Mouse (Mus musculus) leukemia stem cell, adult 10-12 weeks (primary cell): ENCODE results near the gene Gpn1. TPM values are rescaled to one million over a fixed set of nuclear protein-coding genes. Genes with fewer than 3 reads are reported as not detected.

Source experiments
- polyA plus RNA-seq: library from polyadenylated mRNA; stranded (reverse); fragments of >175 nt; gene quantifications from 2 replicates; pipeline ENCODE4 v1.2.3, GENCODE M21; 2012; ENCODE audit warnings: low replicate concordance

Gpn1 gene
- 13.8 and 19.9 TPM in 2 replicates for polyA plus RNA-seq

DNA sequence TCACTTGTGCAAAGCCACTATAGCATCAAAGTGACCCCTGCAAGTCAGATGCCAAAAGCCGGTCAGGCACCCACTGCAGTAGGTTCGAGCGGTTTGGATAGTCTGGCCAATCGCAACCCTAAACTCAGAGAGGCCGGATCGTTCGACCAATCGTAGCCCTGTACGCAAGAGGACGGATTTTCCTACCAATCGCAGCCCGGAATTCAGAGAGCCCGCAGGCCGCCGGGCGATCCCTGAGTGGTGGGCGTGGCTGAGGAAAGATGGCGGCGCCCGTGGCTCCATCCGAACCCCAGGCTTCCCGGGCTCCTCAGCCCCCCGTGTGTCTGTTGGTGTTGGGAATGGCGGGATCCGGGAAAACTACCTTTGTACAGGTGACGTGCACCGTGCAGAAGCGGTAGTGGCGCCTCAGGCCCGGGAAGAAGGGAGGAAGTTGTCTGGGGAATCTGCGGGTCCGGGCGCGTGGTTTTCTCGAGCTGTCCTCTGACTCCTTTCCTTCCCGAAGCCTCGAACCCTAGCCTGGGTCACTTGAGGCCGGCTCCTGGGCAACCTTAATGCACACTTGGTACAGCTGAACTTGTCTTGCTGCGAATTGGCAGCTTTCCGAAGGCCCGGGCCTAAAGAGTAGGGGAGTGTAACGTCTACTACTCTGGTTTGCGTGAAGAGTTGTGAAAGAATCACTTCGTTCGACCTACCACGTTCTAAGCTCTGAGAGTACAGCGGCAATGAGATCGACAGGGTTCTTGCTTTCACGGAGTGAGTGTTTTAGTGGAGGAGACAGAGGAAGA, at the start of gene Gpn1:
Gene Gpn1 (plus strand): TSS at position 229 of the 785 bp plus-strand sequence.

DNA sequence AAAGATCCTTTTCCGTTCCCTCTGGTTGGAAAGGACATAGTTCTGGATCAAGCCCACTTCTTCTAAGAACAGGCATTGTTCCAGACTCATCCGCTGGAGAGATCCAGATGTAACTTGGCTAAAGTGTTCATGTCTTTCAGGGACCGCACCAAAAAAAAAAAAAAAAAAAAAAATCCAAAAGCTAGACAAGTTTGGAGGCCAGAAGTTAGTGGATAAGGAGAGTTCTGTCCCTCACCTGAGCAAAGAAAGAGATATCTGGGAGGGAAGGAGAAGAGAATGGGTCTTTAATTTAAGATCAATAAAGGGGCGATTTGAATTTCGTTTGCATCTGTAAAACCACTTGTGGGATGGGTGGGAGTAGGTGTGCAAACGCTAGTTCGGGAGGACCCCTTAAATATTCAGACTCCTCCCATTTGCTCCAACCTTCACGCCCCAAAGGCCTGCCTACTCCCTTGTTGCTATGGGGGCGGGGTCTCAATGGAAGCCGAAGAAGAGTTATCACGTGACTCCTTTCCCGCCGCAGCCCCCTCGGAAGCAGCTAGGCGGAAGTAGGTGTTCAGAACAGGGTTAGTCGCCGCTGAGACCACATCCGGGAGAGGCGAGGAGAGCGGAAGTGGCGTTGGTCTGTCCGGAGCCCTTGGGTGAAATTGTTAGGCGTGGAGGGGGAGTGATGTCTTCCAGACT, 42.5 kb upstream of the Gpn1 start, which contains the start of gene Zfp512:
Gene Zfp512 (plus strand): TSS at position 554 of the 684 bp plus-strand sequence.

DNA sequence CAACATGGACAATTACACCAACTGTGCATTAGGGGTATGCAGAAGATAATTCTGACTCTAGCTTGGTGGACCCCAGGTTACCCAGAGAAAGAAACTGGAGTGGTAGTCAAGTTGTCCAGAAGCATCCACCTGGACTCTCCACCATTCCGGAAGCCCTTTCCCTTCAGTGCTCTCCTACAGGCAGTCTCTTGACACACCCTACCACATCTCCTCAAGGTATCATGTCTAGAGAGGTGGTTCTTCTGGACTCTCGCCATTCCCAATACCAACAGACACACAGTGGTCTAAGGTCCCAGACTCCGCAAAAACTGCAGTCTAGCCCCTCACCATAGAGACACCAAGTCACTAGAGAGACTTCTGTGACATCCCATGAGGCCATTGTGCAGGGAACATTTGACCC, 9.1 kb upstream of the Gpn1 start, which contains the start of gene 4930548H24Rik:
Gene 4930548H24Rik (plus strand): TSS at position 301 of the 400 bp plus-strand sequence.

DNA sequence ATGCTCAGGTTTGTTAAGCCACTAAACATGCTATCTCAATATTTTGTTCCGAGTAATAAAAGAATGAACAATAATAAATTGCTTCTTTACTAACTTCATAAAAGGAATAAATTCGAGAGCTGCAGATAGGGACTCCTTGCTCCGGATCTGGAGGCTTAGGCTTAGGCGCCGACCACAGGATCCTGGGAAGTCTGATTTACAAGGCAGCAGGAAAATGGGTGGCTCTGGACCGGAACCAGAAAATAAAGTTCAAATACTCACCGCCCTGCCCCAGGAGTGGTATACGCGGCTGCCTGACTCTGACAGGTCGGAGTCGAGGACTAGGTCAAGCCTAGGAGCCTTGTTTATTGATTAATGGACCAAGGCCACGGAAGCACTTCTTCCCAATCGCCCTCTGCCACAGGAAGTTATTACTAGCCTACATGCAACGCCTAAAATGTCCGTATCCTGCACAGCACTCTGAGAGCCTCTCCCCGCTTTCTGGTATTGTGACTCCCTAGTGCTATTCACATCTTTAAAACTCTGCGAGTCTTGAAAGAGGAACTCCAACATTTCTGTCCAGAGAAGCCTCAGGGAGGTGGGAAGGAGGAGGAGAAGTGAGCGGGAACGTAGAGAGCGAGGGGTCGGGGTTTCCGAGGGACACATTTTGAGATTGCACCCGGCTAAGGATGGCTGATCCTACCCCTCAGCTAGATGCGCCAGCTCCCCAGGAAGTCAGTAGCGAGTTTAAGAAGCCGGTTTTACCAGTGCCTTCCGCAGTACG, 32.0 kb downstream of the Gpn1 start, which contains the start of gene Slc4a1ap:
Gene Slc4a1ap (plus strand): TSS at position 642 of the 763 bp plus-strand sequence.

DNA sequence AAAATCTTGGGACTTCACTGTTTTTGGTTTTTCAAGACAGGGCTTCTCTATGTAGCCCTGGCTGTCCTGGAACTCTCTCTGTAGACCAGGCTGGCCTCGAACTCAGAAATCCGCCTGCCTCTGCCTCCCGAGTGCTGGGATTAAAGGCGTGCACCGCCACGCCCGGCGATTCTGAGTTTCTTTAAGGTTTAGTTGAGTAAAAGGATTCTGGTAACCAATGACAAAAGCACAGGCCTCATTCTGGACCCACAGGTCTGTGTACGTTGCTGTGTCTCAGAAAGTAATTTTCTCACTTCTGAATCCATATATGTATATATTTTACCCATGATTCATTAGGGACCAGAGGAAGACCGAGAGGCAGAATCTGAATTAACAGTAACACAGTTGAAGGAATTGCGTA, 33.2 kb downstream of the Gpn1 start, which contains the start of gene Supt7l:
Gene Supt7l (minus strand): TSS at position 101 of the 400 bp plus-strand sequence.

Other genes with a start within 250 kb of the Gpn1 start
- gene Krtcap3, start 243.1 kb upstream of the Gpn1 start, polyA plus RNA-seq = 3.8 and 11.2 TPM in 2 replicates
- 5.5 and 6.3 TPM in 2 replicates for gene Ift172, start 203.6 kb upstream of the Gpn1 start, polyA plus RNA-seq
- 0.57 and 2.1 TPM in 2 replicates for gene Fndc4, start 198.7 kb upstream of the Gpn1 start, polyA plus RNA-seq
- 0.19 TPM in 1 of 2 replicates, not detected in the other for gene Gckr, start 197.3 kb upstream of the Gpn1 start, polyA plus RNA-seq
- gene Zfp512, start 42.3 kb upstream of the Gpn1 start, polyA plus RNA-seq = 8.1 and 10.6 TPM in 2 replicates
- 0.20 TPM in 1 of 2 replicates, not detected in the other for gene 4930548H24Rik, start 9.0 kb upstream of the Gpn1 start, polyA plus RNA-seq
- 26.3 and 40.8 TPM in 2 replicates for gene Slc4a1ap, start 32.3 kb downstream of the Gpn1 start, polyA plus RNA-seq
- 2.3 and 11.2 TPM in 2 replicates for gene Supt7l, start 33.1 kb downstream of the Gpn1 start, polyA plus RNA-seq
- gene Mrpl33, start 102.2 kb downstream of the Gpn1 start, polyA plus RNA-seq = 3.2 and 3.5 TPM in 2 replicates
- 4.5 and 6.0 TPM in 2 replicates for gene Rbks, start 202.9 kb downstream of the Gpn1 start, polyA plus RNA-seq
- gene Babam2, start 202.9 kb downstream of the Gpn1 start, polyA plus RNA-seq = 5.3 and 51.6 TPM in 2 replicates